Mouse (Mus musculus): ENCODE measurements around the gene Rbm19.

GRCm38 (mm10) chr5:120145371-120146050, 29.2 kb downstream of the Rbm19 start:
- TF ChIP-seq CTCF (IDR thresholded peaks at IDR 0.05; ENCODE audit: low read depth, low read length) (no peak), POLR2AphosphoS5 (IDR thresholded peaks at IDR 0.05; ENCODE audit: insufficient replicate concordance, low read depth, low read length) (no peak), TAL1 (conservative IDR thresholded peaks at IDR 0.05; ENCODE audit: low read depth, low read length) (no peak), GATA1 (IDR thresholded peaks at IDR 0.05; ENCODE audit: borderline replicate concordance, low read length) (no peak), GATA2 (IDR thresholded peaks at IDR 0.05; ENCODE audit: borderline replicate concordance, low read depth, low read length) (no peak)
